Mouse (Mus musculus) left cerebral cortex, postnatal 4 days (tissue): Measurements from ENCODE around the gene Eif3d. TPM values are rescaled to one million over a fixed set of nuclear protein-coding genes. Genes with fewer than 3 reads are reported as not detected.
A peak's percentile ranks its signal among the peaks of the same experiment; 100 is the strongest.

ENCODE experiments used
- DNase-seq: peaks from one replicate; pipeline ENCODE4 v3.0.0-alpha.2; 2022
- intact Hi-C: fragments of 180-260 bp; cut with DNase I; formaldehyde crosslinking; loops from one replicate; pipeline ENCODE4 v1.15.1; 2025
- total RNA-seq, 2 experiments: library from RNA; stranded (reverse); gene quantifications; 2 replicates each; pipeline ENCODE4 v1.2.3; 2021

The Eif3d gene
- total RNA-seq, 2 experiments from 2014 or later = 130 to 141 TPM

DNA sequence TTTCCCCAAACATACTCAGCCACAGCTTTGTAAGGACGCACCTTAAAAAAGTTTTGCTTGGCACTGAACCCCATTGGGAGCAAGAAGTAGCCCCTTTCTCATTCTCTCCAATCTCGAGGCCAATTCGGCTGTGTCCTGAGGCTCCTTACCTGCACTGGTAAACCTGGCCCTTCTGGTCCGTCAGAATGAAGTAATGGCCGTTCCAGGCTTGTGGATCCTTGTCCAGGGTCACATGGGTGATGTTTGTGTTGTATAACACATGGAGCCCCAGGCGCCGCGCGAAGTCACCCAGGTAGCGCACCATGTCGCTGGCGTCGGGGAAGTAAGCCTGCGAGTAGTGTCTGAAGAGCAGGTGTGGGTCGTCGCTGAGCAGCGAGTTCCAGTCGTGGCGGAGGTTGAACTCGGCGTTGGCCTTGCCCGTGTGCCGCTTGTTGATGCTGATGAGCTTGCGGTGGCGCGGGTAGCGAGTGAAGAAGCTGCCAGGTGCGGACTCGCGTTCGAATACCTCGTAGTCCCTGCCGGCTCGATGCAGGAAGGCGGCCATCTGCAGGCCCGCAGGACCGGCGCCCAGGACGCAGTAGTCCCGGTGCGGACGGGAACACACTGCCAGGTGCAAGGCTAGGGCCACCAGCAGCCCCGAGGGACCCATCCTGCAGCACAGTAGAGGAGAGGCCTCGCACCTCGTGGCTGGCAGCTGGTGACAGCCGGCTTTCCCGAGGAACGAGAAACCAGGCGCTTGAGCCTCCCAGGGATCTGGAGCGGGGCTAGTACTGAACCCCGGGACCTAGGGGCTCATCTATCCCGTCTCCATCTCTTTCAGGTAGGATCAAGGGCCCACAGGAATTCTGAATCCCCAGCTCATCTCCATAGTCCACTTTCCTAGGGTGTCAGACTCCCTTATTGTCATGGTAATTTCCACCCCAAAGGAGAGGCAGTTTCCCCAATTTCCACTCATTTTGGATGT, 14.9 kb downstream of the Eif3d start:
- DNase-seq = peak; percentile 52
- intact Hi-C loops = no loop called here

DNA sequence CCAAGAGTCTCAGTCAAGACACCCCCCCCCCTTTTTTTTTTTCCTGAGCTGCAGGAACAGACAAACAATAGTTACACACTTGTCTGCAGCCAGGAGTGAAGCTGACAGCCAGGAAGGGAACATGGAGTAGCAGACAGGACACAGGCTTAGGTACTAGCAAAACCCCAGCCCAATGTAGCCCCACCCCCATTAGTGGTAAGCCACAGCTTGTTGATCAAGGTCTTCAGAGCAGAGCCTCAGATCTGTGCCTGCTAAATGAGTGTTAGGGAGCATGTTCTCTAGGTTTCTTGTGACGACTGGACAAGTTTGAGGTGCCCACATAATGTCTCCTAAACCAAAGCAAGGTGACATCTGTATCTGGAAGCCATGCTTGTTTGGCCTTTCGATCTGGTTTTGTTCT, 16.3 kb downstream of the Eif3d start:
- intact Hi-C loops = no loop called here
- no peak for DNase-seq

DNA sequence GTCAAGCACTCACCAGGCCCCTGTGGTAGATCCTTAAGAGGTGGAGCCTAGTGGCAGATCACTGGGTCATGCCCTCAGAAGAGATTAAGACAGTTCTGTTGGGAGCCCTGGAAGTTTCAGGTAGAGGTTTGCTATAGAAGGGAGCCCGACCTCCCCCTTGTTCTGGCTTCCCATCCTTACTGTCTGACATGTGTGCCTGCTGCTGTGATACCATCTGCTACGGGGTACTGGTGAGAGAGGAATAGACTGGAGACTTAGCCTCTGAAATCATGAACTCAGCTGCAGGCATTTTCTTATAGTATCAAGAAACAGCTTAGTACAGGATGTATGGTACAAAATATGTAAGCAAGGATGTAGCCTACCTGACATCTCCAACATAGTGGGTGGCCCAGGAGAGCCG, 17.7 kb downstream of the Eif3d start:
- no peak for DNase-seq
- intact Hi-C loops = no loop called here

DNA sequence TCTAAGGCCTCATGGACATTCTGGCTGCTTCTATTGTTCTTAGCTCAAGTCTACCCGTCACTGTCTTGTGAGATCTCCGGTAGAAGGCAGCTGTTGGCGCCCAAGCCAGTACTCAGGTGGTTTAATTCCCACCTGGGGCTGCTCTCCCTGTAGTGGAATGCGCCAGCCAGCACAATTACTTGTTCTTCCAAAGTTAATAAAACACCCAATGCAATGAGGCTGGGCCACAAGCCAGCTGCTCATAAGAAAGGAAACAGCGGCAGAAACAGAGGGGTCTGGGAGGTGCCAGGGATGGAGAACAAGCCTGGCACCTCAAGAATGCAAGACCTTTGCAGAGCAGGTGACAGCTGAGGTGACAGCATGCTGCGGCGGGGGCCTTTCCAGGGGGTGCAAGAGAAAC, 21.6 kb downstream of the Eif3d start:
- no peak for DNase-seq
- intact Hi-C loops = no loop called here

DNA sequence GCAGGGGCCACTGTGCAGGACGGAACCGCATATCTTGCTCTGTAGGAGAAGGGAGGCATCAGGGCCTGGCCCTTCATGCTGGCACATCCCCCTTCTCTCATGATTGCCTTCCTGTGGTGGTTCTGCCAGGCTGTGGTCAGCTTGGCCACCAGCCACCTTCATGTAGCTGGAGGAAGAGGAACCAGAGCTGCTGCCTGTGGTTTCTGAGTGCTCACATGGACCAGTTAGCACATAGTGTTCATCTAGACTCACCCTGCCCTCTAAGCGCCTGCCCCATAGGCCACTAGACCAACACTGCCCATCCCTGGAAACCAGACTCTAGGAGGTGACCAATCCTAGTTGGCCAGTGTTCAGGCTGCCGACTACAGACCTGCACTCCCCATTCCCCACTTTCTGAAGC, 24.9 kb downstream of the Eif3d start:
- no peak for DNase-seq
- intact Hi-C loops = no loop called here

DNA sequence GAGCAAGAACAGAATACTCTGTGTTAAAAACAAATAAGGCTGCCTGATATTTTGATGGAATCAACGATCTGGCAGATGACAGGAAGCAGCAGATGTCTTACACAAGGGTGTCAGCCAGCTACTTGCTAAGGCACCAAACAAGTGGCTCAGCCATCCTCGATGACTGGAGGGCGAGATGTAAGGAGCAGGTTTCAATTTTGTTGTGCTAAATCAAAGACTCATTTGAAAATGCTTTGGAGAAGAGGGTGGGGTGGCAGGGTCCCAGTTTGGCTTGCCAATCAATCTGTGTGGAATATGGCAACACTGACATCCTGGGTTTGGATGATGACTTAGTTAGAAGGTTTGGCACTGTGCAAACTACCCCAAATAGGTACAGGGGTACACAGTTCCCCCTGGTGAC, 29.1 kb downstream of the Eif3d start:
- DNase-seq = no peak
- intact Hi-C loops = no loop called here

DNA sequence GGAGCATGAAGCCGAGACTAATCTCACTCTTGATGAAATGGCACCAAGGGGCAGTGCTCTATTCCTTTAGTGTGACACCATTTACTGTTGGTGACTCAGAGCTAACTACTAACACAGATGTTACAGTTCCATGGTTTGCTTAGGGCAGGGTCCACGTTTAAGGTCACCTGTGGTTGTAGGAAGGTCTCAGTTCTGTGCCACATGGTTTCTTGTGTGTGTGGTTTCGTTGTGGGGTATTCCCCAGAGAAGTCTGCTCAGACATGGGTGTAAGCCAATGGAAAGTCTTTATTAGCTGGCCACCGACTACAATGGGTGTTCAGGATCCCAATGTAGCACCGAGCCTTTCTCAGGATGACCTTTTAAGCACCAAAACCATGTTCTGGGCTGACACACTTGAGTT, 32.1 kb downstream of the Eif3d start:
- intact Hi-C loops = no loop called here
- DNase-seq = no peak

DNA sequence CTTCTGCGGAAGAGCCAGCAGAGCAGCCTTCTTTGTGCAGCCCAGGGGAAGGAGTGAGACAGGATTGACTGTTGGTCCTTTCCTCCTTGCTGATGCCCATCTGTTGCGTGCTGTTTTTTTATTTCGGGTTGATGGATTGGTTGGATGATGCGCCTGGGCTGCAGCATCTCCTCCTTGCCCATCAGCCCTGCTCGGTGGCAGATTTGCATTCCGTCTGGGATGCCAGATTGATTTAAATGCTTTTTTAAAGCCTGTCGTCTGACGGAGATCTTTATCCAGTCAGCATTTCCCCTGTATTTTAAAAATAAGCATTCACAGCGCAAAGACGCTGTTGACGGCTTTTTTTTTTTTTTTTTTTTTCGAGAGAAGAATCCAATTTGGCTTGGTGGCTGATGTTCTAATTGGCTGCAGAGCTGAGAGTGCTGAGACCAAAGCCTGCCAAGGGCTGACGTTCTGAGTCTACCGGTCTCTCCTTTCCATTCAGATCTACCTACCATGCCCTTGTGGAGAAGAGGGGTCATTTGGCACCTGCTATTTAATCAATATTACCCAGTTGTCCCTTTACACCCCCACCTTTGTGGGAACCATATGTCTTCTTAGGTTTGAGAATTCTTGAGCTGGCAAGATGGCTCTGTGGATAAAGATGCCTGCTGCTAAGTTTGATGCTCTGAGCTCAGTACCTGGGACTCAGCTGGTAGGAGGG, 34.8 kb downstream of the Eif3d start:
- peak; percentile 48 for DNase-seq
- intact Hi-C loops = no loop called here

DNA sequence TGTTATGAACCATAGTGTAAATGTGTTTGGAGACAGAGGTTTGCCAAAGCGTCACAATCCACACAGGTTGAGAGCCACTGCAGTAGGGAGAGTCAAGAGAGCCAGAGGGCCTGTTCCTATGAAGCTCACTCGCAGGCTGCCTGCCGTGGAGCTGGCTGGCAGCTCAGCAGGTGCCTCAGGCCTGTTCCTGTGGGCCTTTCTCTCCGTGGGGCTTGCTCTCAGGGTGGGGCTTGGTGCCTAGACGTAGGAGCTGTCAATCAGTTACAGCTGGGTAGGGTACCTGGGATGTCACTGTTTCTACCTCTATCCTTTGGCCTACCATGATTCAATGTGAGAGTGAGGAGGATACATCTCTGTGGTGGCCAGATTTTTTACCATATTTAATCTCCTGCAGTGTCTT, 35.6 kb downstream of the Eif3d start:
- intact Hi-C loops = no loop called here
- no peak for DNase-seq

DNA sequence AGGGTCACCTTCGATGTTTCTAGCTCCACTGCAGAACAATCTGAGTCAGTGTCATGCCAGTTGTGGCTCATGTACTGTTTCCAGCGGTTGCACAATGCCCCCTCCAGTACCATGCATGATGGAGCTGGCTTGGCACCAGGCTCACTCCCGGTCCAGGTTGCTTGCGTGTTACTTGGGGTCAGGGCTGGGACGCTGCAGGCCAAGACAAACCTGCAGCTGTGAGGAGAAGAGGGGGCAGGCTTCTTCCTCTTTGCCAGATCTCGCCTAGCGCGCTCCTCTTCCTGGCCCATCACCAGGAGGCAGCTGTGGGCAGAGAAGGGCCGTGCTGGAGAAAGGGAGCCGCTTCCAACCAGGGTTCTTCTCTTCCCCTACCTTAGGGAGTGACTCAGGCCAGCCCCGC, 36.3 kb downstream of the Eif3d start:
- peak; percentile 52 for DNase-seq
- intact Hi-C loops = no loop called here

DNA sequence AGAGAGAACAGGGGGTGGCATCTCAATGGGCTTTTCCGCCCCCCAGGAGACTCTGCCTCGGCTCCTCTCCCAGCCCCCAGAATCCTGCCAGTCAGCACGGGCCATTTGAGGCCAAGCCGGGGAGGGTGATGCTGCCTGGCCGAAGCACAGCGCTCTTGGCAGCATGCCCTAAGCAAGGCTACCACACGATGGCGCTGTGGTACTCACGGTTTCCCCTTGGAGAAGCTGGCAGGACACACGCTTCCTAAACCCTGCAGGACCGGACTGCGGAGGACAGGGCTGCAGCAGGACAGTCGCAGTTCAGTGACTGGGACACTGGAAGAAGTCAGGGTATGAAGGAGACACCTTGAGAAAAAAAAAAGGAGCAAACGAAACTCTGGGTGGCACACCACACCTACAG, 36.8 kb downstream of the Eif3d start:
- DNase-seq = peak; percentile 98
- intact Hi-C loops = no loop called here

DNA sequence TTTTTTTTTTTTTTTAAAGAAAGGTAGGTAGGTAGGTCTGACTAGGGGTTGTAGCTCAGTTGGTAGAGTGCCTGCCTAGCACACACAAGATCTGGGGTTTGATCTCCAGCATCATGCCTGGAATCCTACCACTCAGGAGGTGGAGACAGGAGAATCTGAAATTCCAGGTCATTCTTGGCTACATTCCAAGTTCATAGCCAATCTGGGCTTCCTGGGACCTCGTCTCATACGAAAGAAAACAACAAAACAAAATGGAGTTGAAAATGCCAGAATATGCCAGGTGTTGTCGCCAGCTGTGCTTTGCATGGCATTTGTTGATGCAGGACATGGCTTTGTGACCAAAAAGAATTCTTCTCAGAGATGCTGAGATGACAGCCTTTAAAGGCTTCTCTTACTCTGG, 37.4 kb downstream of the Eif3d start:
- DNase-seq = no peak
- intact Hi-C loops = no loop called here

DNA sequence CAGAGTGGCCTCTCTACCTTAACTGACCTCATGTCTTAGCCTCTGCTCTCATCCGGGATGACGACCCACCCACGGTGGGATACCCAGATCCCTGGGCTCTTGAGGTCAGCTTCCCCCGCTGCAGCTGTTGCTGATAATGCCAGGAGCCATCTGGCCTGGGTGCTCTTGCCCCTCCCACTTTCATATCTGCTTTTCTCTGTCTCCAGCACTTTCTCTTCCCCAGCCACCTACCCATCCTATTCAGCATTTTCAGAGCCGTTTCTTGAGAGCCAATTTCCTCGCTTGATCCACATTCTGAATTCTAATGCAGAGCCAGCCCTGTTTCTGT, 39.0 kb downstream of the Eif3d start:
- intact Hi-C loops = no loop called here
- no peak for DNase-seq

DNA sequence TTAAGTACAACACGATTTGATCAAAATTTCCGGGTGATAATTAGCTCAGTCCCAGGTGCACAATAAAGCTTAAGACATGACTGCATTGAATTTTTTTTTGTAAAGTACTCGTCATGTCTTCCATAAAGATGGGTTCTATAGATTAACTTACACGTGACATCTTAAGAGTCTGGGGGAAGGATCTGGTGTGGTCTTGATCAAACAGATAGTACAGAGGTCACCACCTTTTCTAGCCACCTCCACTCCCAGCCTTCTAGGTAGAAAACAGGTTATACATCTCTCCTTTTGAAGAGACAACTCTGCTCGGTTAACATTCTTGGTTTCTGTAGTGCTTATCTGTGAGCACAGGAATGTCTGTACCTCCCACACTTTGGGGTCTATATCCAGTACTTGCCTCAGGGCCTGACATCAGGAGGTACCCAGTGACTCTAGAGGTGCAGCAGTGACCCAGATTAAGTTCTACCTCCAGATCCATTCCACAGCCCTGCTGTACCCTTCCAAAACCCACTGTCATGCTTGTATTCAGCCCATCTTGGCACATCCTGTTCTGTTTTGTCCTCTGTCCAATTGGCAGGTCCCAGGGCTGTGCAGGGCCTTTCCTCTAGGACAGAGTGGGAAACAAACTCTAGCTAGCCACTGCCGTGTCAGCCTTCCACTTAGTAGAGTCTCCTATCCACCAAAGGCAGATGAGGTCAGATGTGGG, 39.5 kb downstream of the Eif3d start:
- DNase-seq = no peak
- intact Hi-C loops = no loop called here

DNA sequence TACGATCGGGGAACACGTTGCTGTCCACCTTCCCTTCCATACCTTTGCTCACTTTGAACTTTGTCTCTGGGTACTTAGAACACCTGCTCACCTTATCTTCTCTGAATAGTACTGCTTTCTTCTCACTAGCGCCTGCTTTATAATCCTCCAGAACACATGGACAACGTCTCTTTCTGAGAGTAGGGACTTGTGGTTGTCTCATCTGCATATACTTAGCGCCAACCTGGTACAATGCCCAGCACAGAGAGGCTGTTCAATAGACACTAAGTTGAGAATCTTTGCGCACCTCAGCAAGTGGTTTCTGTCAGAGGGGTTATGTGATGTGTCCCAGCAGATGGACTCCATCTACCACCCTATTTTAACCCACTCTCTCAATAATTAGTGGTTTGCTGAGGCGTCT, 40.8 kb downstream of the Eif3d start:
- intact Hi-C loops = no loop called here
- no peak for DNase-seq

DNA sequence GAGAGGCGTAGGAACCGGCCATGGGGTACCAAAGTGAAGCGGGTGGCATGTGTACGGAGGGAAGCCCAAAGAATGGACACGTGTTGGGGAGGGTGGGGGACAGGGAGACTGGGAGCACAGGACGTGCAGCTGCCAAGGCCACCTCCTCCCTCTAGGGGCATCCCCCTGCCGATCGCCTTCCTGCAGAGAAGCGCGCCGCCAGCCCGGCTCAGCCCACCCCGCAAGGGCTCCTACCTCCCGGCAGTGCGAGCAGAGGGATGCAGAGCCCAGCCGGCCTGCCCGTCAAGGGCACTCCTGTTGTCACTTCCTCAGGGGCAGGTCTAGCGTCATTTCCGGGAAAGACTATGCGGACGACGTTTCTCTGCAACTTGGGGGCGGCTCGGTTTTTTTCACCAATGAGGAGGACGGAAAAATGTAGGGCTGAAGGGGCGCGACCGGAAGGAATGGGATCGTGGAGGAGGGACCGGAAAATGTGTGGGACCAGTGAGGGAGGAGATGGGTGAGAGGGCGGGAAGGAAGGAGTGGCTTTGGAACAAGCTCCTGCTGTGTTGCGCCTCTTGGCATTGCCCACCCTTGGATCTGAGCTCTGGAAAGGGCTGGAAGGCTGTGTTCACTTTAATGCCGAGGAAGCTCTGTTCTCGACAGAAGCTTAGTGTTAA, 41.8 kb downstream of the Eif3d start, which contains the start of gene Txn2:
Gene Txn2, minus strand, starts transcription at position 334 of the 659 bp plus-strand sequence.
- intact Hi-C loops = no loop called here
- peak; percentile 96 for DNase-seq

DNA sequence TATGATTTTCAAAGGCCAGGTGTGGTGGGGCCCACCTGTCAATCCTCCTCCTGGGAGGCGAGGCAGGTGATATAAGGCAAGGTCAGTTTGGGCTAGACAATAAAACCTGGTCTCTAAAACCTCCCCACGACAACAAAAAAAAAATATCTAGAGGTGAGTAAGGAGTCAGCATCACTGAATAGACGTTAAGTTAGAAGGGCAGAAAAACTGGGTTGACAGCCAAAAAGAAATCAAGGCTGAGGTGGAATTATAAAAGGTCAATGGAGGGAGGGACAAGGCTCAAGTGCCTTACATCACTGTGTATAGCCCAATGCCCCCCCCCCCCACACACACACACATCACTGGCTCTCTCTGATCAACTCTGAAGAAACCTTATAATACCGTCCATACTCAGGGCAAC, 42.5 kb downstream of the Eif3d start:
- intact Hi-C loops = no loop called here
- DNase-seq = no peak

DNA sequence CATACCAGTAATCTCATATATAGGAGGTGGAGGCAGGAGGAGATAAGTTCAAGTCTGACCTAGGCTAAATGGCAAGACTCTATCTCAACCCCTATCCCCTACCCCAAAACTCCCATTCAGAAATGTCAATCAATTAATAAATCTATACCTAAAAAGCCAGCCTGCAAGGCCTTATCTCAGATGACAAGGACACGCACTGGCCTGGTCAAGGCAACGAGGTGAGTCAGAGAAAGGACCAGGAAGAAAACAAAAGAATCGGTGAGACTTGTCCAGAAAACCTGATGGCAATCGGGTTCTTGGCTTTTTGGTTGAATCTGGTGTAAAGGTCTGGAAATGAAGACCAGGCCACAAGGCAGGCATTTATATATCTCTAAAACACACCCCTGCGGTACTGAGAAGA, 43.7 kb downstream of the Eif3d start:
- intact Hi-C loops = no loop called here
- DNase-seq = no peak

DNA sequence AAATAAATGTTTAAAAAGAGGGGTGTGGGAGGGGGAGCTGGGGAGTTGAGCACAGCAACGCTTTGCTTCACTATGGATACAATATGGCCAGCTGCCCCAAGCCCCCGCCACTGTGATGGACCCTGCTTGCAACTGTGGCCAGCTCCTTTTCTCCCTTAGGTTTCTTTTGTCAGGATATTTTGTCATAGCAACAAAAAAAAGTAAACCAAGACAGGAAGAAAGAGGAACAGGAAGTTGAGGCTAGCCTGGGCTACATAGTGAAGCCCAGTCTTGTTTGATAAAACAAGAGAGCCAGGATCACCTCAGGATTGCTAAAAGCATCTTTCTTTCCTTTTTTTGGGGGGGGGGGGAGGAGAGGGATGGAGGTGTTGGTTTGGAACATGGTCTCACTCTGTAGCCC, 45.4 kb downstream of the Eif3d start:
- intact Hi-C loops = no loop called here
- no peak for DNase-seq

DNA sequence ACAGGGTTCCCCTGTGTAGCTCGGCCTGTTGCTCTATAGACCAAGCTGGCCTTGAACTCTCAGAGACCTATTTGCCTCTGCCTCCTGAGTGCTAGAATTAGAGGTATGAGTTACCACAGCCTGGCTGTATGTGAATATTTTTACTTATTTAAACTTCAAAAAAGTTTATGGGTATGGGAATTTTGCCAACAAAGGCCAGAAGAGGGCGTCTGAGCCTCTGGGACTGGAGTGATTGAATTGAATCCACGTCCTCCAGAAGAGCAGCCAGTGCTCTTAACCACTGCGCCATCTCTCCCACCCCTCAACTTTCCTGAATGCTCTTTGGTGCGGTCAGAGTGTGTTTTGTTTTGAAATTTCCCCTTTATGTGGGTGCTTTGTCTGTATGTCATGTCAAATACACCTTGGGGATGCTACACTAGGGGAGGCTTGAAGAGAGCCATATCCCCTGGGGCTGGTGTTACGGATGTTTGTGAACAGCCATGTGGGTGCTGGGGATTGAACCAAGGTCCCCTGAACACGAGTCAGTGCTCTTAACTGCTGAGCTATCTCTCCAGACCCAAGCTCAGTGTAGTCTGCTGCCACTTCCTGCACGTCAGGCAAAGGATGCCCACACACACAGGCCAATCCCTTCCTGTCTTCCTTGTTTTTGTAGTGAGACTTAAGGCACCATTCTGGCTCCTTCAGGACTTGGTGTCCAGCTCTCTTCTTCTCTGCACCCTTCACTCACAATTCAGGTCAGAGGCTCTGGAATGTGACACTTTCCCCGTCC, 47.2 kb downstream of the Eif3d start:
- intact Hi-C loops = no loop called here
- DNase-seq = no peak
